Mouse (Mus musculus) gastrocnemius, adult 2 months (tissue): ENCODE results near the gene Cyp2u1. TPM values are rescaled to one million over a fixed set of nuclear protein-coding genes. Genes with fewer than 3 reads are reported as not detected.
"Not testable (repeated sequence)": the region's sequence is repeated elsewhere in the genome, so short reads cannot be mapped to it uniquely, and the experiment has no call there.

Experiments used
- DNase-seq: peaks from one replicate; pipeline ENCODE4 v3.0.0; 2022
- H3K27ac ChIP-seq: fragments of 200-600 bp; 2 replicates; pipeline ENCODE4 v1.8.1; 2022; ENCODE audit warnings: mild to moderate bottlenecking
- H3K4me3 ChIP-seq: fragments of 200-600 bp; 2 replicates; pipeline ENCODE4 v1.8.1; 2022; ENCODE audit warnings: mild to moderate bottlenecking, moderate library complexity
- CTCF ChIP-seq: fragments of 200-600 bp; IDR thresholded peaks from 2 replicates; pipeline ENCODE4 v1.8.1; 2022; ENCODE audit warnings: antibody characterized with exemption, mild to moderate bottlenecking, moderate library complexity
- intact Hi-C: fragments of 180-260 bp; cut with DNase I; formaldehyde crosslinking; loops from one replicate; pipeline ENCODE4 v1.15.1; 2025
- long read RNA-seq, 2 experiments: library from polyadenylated mRNA; stranded (forward); transcript quantifications; one replicate each; pipeline ENCODE4 v2.0.0; 2021
- total RNA-seq, 2 experiments: library from RNA; stranded (reverse); gene quantifications; 2 replicates each; pipeline ENCODE4 v1.2.3; 2021

Cyp2u1 gene
- 10 to 100 TPM; 11.3 to 18.8 TPM for total RNA-seq
- long read RNA-seq, experiment 1, full-length matches to known transcripts = 3 of 6 reads
- long read RNA-seq, experiment 1, partial matches to known transcripts = 2 of 6 reads
- long read RNA-seq, experiment 1, other reads (novel, unspliced or antisense) = 1 of 6 reads
- long read RNA-seq, experiment 2, partial matches to known transcripts = 1 of 5 reads
- long read RNA-seq, experiment 2, other reads (novel, unspliced or antisense) = 1 of 5 reads

DNA sequence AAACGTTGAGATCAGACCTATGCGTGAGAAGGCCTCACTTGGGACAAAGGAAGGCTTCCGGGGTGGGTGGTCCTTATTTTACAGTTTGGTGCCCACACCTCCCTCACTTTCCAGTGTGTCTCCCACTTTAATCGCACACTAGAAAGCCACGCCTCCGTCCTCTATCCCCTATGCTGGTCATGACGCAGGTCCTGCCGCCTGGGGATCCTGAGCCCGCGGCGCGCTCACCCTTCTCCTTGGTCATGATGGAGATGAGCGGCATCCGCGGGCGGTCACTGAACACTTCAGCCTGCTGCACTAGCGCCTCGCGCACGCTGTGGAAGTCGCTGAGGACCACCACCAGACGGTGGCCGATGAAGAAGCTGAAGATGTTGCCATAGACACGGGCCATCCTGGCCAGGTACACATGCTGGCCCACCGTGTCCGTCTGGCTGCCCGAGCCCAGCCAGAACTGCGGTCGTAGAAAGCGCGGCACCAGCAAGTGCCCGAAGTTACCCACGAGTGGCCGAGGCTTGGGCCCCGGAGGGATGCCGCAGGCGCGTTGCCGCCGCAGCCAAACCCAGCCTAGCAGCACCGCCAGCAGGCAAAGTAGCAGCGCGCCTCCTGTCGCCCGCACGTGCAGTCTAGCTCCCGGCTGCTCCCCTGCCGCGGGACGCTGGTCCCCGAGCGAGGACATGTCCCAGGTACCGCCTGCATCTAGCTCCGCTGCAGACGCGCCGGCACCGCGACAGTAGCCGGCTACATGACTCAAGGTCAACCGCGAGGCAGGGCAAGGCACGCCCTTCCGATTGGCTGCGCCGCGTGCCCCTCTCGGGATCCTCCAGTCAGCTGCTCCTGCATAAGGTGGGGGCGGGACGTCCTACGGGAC, at the start of gene Cyp2u1:
Gene Cyp2u1, minus strand, starts transcription at position 776 of the 868 bp plus-strand sequence.
- peak within 1 kb of the TSS; percentile 99 for H3K4me3 ChIP-seq
- peak; percentile 14; the same call in 1 of the 2 replicates for TF ChIP-seq CTCF
- H3K27ac ChIP-seq = peak within 1 kb of the TSS; percentile 94
- peak; percentile 96 for DNase-seq
- intact Hi-C loops = no loop called here

DNA sequence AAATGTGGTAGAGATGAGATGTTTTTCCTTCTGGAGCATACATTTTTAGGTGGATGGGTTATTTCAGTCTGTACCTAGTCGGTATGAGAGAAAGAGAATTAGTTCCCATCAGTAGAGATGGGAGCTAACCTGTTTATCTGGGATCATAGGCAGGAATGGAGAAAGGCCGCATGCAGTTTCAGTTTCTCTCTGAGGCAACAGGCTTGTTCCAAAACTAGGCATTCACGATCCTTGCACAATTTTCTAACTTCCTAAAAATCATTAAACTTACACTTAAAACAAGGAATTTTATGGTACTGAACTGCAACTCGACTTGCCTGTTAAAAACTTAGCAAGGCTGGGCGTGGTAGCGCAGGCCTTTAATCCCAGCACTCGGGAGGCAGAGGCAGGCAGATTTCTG, 47.5 kb upstream of the Cyp2u1 start:
- no peak overlapping the region for H3K27ac ChIP-seq
- no peak overlapping the region for H3K4me3 ChIP-seq
- DNase-seq = no peak
- TF ChIP-seq CTCF = no peak
- intact Hi-C loops = no loop called here

DNA sequence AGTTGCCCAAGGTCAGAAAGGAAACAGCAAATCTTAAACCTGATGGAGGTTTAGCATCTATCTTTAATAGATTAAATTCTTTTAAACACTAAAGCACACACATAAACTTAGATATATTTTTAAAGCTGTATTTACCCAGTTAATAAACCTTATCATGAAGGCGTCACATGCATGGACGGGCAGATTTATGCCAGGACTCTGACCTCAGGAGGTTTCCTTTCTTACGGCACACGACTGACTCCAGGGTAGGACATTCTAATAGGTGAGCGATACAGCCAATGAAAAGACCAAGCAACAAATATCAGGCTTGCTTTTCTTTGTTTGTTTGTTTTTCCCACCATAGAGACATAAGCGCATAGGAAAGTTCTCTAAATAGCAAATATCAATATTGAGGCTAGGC, 46.0 kb upstream of the Cyp2u1 start:
- intact Hi-C loops = loop anchor here (5.0 kb wide), 1 partner anchor 168 kb away; no protein-coding TSS in a partner anchor
- TF ChIP-seq CTCF = no peak
- Histone ChIP-seq H3K27ac (no peak overlapping the region), H3K4me3 (no peak overlapping the region)
- no peak for DNase-seq

DNA sequence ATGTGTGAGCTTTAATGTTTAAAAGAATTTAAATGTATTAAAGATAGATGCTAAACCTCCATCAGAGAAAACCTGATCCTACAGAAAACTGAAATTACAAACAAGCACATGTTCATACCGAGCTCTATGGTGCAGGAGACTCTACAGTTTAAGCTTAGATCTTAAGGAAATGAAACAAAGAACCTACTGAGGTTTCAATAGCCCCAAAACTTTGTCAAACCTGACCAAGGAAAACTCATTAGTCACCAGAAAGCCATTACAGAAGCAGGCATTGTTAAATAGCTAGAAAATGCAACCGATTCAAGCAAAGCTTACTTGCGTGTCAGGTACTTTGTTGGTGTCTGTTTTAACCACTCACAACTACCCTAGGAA, 45.5 kb upstream of the Cyp2u1 start:
- no peak overlapping the region for H3K27ac ChIP-seq
- no peak overlapping the region for H3K4me3 ChIP-seq
- no peak for TF ChIP-seq CTCF
- intact Hi-C loops = loop anchor here (5.0 kb wide), 1 partner anchor 169 kb away; no protein-coding TSS in a partner anchor
- no peak for DNase-seq

DNA sequence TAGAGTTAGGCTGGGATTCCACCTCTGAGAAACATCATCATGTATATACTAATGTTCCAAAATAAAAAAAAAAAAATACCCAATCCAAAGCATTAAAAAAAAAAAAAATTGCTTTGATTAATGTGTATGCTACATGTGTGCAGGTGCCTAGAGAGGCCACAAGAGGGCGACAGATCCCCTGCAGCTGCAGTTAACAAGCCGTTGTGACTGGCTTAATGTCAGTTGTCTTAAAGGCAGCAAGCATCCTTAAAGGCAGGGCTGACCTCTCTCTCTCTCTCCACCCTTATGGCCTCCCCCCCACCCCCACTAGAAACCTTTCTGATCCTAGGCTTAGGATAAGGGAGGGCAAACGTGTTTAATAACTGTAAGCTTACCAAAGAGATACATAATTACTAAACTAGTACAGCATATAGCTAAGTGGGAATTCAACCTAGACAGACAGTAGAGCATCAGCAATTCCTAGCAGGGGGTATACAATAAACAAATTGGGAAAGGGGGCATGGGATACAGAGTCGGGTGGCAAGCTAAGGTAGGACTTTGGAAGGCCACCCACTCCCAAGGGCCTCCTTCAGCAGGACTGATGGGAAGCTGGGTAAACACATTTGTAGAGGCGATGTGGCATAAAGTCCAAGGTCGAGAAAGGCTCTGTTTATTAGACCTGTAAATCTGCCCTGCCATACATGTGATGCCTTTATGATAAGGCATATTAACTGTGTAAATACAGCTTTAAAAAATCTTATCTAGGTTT, 45.0 kb upstream of the Cyp2u1 start:
- intact Hi-C loops = loop anchor here (5.0 kb wide), 1 partner anchor 169 kb away; no protein-coding TSS in a partner anchor
- Histone ChIP-seq H3K27ac (no peak overlapping the region), H3K4me3 (no peak overlapping the region)
- peak; percentile 39 for DNase-seq
- peak; percentile 68 for TF ChIP-seq CTCF

DNA sequence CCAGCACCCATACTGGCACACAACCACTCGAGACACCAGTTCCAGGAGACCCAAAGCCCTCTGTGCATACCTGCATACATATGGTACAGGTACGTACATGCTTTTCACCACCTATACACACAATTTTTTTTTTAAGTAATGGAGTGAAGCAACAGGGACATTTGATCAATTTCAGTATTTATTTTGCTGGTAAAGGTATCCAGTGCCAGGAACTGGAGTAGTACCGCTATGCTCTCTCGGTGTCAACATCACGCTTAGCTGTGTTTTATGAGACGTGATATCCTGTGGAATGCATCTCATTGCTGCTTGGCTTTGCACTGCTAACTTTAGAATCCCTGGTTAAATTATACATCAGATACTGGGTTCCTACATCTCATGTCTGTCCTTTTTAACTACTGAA, 42.9 kb upstream of the Cyp2u1 start:
- TF ChIP-seq CTCF = no peak
- DNase-seq = no peak
- intact Hi-C loops = loop anchor here (5.0 kb wide), 1 partner anchor 171 kb away; no protein-coding TSS in a partner anchor
- no peak overlapping the region for H3K27ac ChIP-seq
- no peak overlapping the region for H3K4me3 ChIP-seq

DNA sequence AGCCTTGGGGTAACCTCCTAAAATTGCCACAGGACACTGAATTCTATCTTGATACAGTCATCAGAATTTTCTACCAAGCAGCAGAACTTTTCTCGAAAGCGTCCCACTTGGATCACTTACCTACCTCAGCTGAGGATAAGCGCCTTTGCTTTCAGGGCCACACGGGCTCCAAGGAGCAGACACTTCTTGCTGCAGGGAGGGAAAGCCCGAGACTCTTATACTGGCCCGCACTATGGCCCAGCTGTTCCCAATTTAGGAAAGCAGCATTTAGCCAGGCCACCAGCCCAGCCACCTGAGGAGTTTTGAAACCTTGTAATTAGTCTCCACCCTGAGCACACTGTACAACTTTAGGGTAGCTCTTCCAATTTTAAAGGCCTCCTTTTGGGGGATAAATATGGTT, 40.3 kb upstream of the Cyp2u1 start:
- Histone ChIP-seq H3K4me3 (no peak overlapping the region), H3K27ac (no peak overlapping the region)
- no peak for TF ChIP-seq CTCF
- no peak for DNase-seq
- intact Hi-C loops = no loop called here

DNA sequence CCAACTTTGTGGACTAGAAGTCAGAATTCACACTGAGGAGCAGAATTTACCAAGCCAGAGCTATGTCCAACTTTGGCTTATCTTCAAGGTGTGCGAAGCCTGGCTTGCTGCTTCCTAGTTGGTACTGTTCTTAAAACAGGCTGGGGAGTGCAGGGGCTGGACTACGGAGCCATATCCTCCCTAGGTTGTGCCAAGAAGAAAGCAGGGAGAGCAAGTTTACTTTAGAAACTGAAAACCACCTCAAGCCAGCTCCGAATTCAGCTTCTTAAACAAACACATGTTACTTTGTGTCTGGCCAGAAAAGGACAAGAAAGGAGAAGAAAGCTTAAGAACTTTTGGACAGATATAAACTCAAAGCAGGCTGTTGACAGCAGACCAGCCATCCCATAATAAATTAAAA, 37.9 kb upstream of the Cyp2u1 start:
- Histone ChIP-seq H3K4me3 (no peak overlapping the region), H3K27ac (no peak overlapping the region)
- no peak for DNase-seq
- no peak for TF ChIP-seq CTCF
- intact Hi-C loops = no loop called here

DNA sequence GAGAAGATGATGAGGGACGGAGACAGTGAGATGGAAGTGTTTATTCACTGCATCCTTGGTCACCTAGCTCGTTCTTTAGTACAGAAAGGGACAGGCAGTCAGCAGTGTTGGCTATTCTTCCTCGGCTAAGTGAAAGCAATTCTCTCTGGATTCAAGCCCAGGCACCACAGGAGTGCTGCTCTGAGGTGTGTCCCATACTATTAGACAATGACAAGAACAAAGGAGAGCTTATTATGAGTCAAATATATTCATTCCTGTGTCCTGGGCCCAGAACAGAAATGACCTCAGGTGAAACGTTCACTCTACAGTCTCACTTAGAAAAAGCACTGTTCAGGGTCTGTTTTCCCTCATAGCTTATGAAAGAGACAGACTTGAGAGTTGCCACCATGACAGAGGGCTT, 36.3 kb upstream of the Cyp2u1 start:
- Histone ChIP-seq H3K4me3 (no peak overlapping the region), H3K27ac (no peak overlapping the region)
- intact Hi-C loops = no loop called here
- TF ChIP-seq CTCF = no peak
- no peak for DNase-seq

DNA sequence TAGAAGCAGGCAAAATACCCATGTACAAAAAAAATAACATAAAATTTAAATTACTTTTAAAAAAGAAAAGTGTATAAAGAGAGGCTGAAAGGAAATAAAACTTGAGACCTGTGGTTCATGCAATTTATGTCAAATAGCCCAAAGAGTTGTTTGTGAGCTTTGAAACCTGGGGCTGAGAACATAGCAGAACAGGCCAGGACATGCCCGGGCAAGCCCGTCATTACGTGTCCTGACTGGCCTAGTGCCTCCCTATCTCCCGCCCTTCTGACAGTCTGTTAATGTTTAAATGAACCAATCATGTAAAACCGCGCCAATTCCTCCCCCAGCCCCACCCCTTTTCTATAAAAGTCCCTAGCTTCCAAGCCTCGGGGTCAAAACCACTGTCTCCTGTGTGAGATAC, 34.7 kb upstream of the Cyp2u1 start:
- intact Hi-C loops, H3K4me3 ChIP-seq, DNase-seq, H3K27ac ChIP-seq: not testable (repeated sequence)

DNA sequence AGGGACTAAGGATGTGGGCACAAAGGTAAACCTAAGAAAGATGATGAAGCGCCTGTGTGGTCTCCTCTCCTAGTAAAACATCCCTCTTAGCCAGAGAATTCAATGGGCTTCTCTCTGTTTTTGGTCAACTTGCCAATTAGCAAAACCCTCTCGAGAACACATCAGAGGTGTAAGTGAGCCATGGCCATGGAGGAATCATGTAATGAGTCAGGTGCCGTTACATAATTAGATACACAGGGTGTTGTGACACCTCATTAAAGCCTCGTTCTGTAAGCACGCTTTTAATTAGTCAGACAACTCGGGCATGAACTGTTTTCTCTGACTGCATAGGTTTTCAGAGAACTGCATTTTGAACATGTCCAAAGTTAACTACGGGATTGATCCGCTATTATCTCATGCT, 33.6 kb upstream of the Cyp2u1 start:
- DNase-seq = no peak
- H3K4me3 ChIP-seq = no peak overlapping the region
- no peak overlapping the region for H3K27ac ChIP-seq
- no peak for TF ChIP-seq CTCF
- intact Hi-C loops = no loop called here

DNA sequence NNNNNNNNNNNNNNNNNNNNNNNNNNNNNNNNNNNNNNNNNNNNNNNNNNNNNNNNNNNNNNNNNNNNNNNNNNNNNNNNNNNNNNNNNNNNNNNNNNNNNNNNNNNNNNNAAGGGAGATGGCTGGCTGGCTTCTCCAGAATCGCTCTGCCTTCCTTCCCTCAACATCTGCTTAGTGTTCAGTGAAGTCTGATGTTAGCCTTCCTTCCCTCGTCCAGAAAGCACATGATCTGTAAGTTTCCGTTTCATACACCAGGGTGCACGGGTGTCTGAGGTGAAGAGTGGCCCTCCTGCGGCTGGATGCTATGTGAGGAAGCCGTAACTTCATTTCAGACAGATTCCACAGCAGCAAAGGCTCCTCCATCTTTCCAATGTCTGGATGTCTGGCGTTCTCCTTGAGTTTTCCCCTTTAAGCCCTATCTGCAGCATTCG, 32.1 kb upstream of the Cyp2u1 start:
- intact Hi-C loops = no loop called here

DNA sequence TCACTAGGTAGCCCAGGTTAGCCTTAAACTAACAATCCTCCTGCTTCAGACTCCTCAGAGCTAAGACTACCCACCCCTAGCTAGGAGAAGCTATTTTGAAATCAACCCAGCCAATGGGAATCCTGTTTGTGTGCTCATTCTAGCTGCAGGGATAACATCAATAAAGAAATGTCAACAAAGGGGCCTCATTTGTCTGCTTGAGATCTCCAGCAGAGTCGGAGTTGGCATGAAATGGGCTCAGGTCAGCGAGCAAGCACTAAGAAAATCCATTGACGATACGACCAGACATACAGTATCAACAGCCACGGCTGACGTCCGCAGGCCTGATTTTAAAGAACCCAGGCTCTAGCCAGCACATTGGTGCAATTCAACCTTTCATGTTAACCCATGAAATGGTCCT, 24.2 kb upstream of the Cyp2u1 start:
- intact Hi-C loops = no loop called here
- H3K27ac ChIP-seq = no peak overlapping the region
- H3K4me3 ChIP-seq = no peak overlapping the region
- DNase-seq = no peak
- no peak for TF ChIP-seq CTCF

More for the DNA sequence above, 32.1 kb upstream of the Cyp2u1 start:
- Histone ChIP-seq H3K4me3 (peak overlapping the region; percentile 59), H3K27ac (0 out of 2 replicates have a peak overlapping the region, but pooled peaks have one; percentile 12)
- DNase-seq = no peak
- no peak for TF ChIP-seq CTCF
